Mouse (Mus musculus) forebrain, embryonic 13.5 days (tissue): Measurements from ENCODE around the gene Ncln. TPM values are rescaled to one million over a fixed set of nuclear protein-coding genes. Genes with fewer than 3 reads are reported as not detected.

Experiments
- ATAC-seq: fragments of 200-750 bp; cut with Nextera tagmentation; 2 replicates; pipeline ENCODE4 v1.8.0; 2017
- H3K27ac ChIP-seq: fragments of 300-500 bp; sonication (generic); 2 replicates; pipeline ENCODE4 v1.5.1; 2015; ENCODE audit warnings: inconsistent platforms, mild to moderate bottlenecking, moderate library complexity
- H3K27me3 ChIP-seq: fragments of 300-500 bp; sonication (generic); 2 replicates; pipeline ENCODE4 v1.6.1; 2015; ENCODE audit warnings: mild to moderate bottlenecking, inconsistent platforms
- H3K36me3 ChIP-seq: fragments of 300-500 bp; sonication (generic); 2 replicates; pipeline ENCODE4 v1.6.1; 2015; ENCODE audit warnings: mild to moderate bottlenecking, inconsistent platforms; ENCODE audit not compliant: poor library complexity, severe bottlenecking
- H3K4me1 ChIP-seq: fragments of 300-500 bp; sonication (generic); 2 replicates; pipeline ENCODE4 v1.6.1; 2015; ENCODE audit warnings: inconsistent platforms
- H3K4me2 ChIP-seq: fragments of 300-500 bp; sonication (generic); 2 replicates; pipeline ENCODE4 v1.6.1; 2015; ENCODE audit warnings: inconsistent platforms, mild to moderate bottlenecking, moderate library complexity
- H3K4me3 ChIP-seq: fragments of 300-500 bp; sonication (generic); 2 replicates; pipeline ENCODE4 v1.5.1; 2015; ENCODE audit warnings: mild to moderate bottlenecking, inconsistent platforms
- H3K9ac ChIP-seq: fragments of 300-500 bp; sonication (generic); 2 replicates; pipeline ENCODE4 v1.6.1; 2015; ENCODE audit warnings: mild to moderate bottlenecking, inconsistent platforms
- H3K9me3 ChIP-seq: fragments of 300-500 bp; sonication (generic); replicated peaks from 2 replicates; pipeline ENCODE4 v1.6.1; 2016; ENCODE audit warnings: inconsistent platforms
- WGBS: fragments of 180-500 bp; shearing (Covaris S2); methylation state at CpG from one replicate; pipeline ENCODE4 v1.1.7; 2015; 5-methylcytosine and 5-hydroxymethylcytosine counted together
- polyA plus RNA-seq: library from polyadenylated mRNA; unstranded; fragments of >200 nt; fragmentation: Nextera tagmentation; extraction: Ambion mirVana; gene quantifications from 2 replicates; pipeline ENCODE4 v1.2.1, GENCODE M21; 2015

The Ncln gene
- polyA plus RNA-seq, 1 experiment from 2014 or later, result 56.8 TPM

DNA sequence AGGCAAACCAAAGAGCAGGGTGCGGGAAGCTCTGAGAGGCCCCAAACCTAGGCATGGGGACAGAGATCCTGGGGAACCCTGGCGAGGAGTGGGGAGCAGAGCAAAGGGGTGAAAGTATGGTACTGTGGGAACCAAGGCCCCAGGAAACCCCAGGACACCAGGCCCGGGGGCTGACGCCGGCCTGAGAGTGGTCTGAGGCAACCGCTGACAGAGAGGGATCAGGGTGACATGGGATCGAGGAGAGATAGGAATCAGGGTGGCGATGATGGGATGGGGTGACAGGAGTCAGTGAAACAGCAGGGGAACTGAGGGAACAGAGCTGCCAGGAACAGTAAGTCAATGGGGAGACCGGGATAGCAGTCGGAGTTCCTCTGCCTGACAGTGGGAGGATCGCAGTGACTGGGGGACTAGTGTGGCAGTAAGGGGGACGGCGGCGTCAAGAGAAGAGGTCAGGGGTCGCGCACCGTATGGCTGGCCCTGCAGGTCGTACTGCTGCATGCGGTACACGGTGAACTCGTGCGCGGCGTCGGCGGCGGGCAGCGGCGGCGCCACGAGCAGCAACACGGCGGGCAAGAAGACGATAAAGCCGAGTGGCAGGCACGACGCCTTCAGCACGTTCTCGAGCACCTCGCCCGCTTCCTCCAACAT lies 452 bp downstream of the Ncln start:
- Histone ChIP-seq H3K36me3 (peaks cover 30% of the 10 kb centered on the region), H3K4me1 (peaks cover 28% of the 10 kb centered on the region), H3K27me3 (no peaks in the 10 kb centered on the region), H3K27ac (peak overlapping the region; percentile 60; the same call in 1 of the 2 replicates), H3K4me3 (peak overlapping the region; percentile 82), H3K9ac (peak overlapping the region; percentile 87), H3K4me2 (peak overlapping the region; percentile 100), H3K9me3 (no peaks in the 10 kb centered on the region)
- WGBS, result 2% methylated on average over 41 of the region's 41 CpGs
- ATAC-seq, result peak; percentile 28; the same call in 1 of the 2 replicates

DNA sequence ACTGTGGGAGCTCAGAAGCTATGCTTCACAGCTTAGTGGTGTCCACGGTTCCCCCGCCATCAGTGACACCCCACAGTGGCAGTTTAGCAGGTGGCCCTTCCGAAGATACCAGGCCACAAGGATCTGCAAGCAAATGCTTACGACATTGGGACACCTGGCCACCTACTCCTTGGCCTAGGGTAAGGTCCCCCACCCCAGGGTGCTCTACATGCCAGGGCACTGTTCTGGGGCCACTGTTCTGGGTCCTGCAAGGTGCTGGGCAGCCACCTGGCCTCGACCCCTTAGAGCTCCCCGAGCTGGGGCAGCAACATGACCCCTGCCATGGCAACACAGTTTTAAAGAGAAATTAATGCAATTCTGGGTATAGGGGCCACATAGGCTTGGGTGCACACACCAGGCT lies 1.0 kb downstream of the Ncln start:
- peaks cover 28% of the 10 kb centered on the region for H3K4me1 ChIP-seq
- H3K36me3 ChIP-seq, result peaks cover 36% of the 10 kb centered on the region
- WGBS, result 74% methylated on average over 6 of the region's 6 CpGs
- peak overlapping the region; percentile 100 for H3K4me2 ChIP-seq
- no peak overlapping the region for H3K27ac ChIP-seq
- no peak for ATAC-seq
- no peaks in the 10 kb centered on the region for H3K27me3 ChIP-seq
- H3K4me3 ChIP-seq, result peak overlapping the region; percentile 82
- no peaks in the 10 kb centered on the region for H3K9me3 ChIP-seq
- peak overlapping the region; percentile 87 for H3K9ac ChIP-seq

DNA sequence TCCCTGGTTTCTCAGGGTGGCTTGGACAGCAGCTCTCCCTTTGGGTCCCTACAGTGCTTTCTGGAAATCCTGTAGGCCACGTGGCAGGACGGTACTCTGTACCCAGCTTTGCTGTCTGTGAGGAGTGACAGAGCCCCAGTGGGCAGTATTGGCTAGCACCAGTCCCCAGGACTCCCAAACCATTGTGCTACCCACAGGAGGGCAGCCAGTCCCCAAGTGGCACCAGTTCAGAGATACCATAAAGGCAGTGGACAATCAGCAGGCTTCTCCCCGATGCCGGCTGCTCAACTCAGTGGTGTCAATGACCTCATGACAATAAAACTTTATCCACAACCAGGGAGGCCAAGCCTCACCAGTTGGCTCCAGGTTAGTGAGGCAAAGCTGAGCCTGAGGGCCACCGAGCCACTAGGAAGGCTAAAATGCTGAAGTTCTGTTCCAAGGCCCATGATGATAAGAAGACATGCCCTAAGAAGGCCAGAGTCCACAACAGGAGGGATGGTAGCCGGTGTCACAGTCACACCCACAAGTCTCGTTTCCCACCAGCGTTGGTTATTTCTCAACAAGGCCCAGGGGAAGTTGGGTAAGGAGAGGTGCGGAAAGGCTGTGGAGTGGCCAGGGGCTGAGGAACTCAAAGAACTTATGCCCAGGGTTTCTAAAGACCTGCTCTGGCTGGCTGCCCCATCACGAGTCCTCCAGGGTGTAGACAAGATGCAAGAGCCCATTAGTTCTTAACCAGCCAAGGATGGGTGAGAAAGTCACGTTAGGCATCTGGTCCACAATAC lies 1.7 kb downstream of the Ncln start:
- no peak overlapping the region for H3K27ac ChIP-seq
- ATAC-seq, result no peak
- H3K9ac ChIP-seq, result peak overlapping the region; percentile 87; the same call in 1 of the 2 replicates
- WGBS, result 92% methylated on average over 11 of the region's 11 CpGs
- H3K36me3 ChIP-seq, result peaks cover 43% of the 10 kb centered on the region
- H3K4me3 ChIP-seq, result peak overlapping the region; percentile 82
- H3K27me3 ChIP-seq, result no peaks in the 10 kb centered on the region
- H3K4me1 ChIP-seq, result peaks cover 28% of the 10 kb centered on the region
- H3K4me2 ChIP-seq, result peak overlapping the region; percentile 100
- no peaks in the 10 kb centered on the region for H3K9me3 ChIP-seq

DNA sequence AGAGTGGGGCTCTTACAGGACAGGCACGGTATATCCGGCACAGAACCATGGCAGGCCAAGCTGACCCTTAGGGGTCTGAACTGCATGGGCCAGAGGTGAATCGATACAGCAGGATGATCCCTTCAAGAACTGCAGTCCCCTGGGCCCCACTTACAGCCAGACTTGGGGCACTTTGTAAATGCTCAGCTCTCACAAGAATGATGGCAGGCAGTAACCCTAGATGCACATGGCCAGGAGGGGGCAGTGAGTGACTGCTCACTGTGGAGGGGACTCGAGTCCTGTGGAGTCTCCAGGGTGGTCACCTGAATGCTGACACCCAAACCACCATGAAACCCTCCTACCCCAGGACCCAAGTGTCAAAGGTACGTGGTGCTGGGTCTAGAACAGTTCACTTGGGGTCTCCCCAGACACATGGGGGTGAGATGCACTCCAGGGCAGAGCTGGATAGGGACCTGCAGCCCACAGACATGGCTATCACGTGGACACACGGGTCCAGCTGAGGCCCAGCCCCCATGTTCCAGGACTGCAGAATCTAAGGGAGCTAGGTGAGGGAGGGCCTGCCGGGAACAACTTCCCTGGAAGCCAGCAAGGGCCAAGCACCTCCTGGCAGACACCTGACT lies 2.5 kb downstream of the Ncln start:
- Histone ChIP-seq H3K9me3 (no peaks in the 10 kb centered on the region), H3K4me2 (no peak overlapping the region), H3K9ac (no peak overlapping the region), H3K4me1 (peaks cover 28% of the 10 kb centered on the region), H3K27ac (no peak overlapping the region), H3K4me3 (no peak overlapping the region), H3K27me3 (no peaks in the 10 kb centered on the region), H3K36me3 (peaks cover 50% of the 10 kb centered on the region)
- WGBS, result 83% methylated on average over 8 of the region's 8 CpGs
- ATAC-seq, result no peak

DNA sequence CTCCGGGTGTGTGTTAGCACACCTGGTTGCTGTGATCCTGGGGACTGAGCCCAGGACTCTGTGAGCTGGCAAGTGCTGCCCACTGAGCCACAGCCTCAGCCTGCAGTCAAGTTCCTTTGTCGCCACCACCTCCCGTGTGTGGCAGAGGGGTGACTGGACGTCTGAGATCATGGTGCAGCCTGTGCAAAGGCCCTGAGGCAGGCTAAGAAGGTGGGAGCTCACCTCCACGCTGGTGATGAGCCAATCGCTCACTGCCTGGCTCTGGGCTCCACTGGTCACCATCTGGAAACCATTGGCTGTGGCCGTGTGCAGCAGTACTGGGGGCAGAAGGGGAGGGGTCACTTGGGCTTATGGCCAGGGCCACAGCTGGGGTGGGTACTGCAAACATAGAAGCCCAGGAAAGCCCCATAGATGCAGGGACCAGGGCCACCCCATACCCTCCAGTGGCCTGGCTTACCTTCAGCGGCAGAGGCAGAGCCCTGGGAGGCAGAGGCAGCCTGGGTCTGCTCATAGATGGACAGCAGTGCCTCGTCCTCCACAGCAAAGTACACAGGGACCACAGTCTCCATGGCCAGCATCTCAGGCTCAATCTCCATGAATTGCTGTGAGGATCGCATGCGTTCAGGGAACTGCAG lies 3.5 kb downstream of the Ncln start:
- Histone ChIP-seq H3K4me1 (peaks cover 27% of the 10 kb centered on the region), H3K36me3 (peaks cover 60% of the 10 kb centered on the region)
- WGBS, result 91% methylated on average over 11 of the region's 11 CpGs

DNA sequence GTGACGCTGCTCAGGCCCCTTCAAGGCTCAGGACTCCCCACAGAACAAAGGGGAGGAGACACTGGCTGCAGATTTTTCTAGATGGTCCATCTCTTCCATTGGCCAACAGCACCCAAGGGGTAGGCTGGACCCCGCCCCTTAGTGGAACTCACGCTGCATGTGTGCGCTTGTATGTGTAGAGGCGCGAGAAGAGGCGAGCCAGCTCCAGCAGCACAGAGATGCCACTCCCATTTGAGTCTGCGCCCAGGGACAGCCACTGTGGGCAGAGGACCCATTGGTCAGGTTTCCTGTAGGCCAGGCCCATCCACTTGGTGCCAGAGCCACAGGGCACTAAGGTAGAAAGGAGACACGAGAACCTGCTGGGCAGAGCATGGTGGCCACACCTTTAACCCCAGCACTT lies 5.2 kb downstream of the Ncln start:
- Histone ChIP-seq H3K4me1 (peaks cover 20% of the 10 kb centered on the region), H3K27me3 (no peaks in the 10 kb centered on the region), H3K4me2 (no peak overlapping the region), H3K9me3 (no peaks in the 10 kb centered on the region), H3K4me3 (no peak overlapping the region), H3K9ac (no peak overlapping the region), H3K27ac (no peak overlapping the region), H3K36me3 (peaks cover 77% of the 10 kb centered on the region)
- 95% methylated on average over 9 of the region's 9 CpGs for WGBS
- no peak for ATAC-seq

More for the DNA sequence above, 3.5 kb downstream of the Ncln start:
- Histone ChIP-seq H3K9me3 (no peaks in the 10 kb centered on the region), H3K4me3 (no peak overlapping the region), H3K9ac (no peak overlapping the region), H3K4me2 (no peak overlapping the region), H3K27me3 (no peaks in the 10 kb centered on the region), H3K27ac (no peak overlapping the region)
- ATAC-seq, result no peak

DNA sequence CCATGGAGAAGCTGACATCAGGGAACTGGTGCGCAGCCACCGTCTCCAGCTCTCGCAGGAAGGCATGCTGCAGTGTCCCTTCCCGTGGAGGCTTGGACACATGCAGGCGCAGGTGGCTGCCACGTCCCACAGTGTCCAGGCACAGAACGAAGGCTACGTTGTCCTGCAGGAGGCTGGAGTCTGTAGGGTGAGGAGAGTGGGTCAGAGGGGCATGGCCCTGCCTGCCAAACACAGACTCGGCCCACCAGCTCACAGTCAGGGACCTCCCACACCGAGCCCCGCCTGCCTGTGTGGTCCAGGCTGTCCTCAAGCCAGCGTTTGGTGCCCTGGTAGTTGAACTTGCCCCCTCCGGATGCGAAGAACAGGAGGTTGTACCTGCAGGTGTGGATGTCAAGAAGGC lies 6.3 kb downstream of the Ncln start:
- Histone ChIP-seq H3K4me1 (peaks cover 16% of the 10 kb centered on the region), H3K4me2 (no peak overlapping the region), H3K36me3 (peaks cover 83% of the 10 kb centered on the region), H3K4me3 (no peak overlapping the region), H3K27me3 (no peaks in the 10 kb centered on the region), H3K9ac (no peak overlapping the region), H3K9me3 (no peaks in the 10 kb centered on the region), H3K27ac (no peak overlapping the region)
- WGBS, result 85% methylated on average over 14 of the region's 14 CpGs
- no peak for ATAC-seq

DNA sequence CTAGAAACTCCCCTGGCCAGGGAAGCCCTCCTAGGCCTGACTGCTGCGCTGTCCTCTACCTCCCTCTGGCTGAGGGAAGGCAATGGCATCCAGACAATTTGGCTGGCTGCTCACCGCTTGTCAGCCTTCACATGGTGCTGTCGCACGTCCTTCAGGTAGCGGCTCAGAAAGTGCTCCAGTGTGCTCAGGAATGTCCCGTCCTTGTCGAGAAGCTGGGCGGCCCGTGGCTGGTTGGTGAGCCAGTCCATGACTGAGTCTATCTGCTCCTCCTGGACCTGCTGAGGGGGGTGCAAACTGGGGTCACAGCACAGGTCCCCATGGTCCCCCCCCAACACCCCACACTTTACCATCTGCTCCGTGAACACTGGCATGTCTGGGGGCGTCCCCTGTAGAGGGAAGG lies 8.1 kb downstream of the Ncln start:
- H3K36me3 ChIP-seq, result peaks cover 76% of the 10 kb centered on the region

DNA sequence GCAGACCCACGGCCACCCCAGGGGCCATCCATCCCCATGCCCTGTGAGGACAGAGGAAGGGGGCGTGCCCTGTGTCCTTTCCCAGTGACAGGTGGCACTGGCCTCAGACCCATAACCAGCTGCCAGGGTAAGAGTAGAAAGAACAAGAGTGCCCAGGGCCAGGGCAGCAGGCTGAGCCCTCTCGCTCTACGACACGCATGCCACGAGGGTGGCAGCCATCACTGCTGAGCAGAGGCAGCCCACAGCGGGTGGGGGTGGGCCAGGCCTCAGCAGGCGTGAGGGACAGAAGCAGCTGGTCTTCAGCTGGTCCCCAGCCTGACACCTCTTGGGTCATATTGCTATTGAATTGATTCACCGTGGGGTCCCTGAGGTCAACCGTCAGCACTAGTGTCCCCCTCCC lies 9.7 kb downstream of the Ncln start:
- no peak overlapping the region for H3K4me2 ChIP-seq
- no peak overlapping the region for H3K27ac ChIP-seq
- no peaks in the 10 kb centered on the region for H3K9me3 ChIP-seq
- H3K27me3 ChIP-seq, result no peaks in the 10 kb centered on the region
- H3K9ac ChIP-seq, result no peak overlapping the region
- peaks cover 20% of the 10 kb centered on the region for H3K4me1 ChIP-seq
- WGBS, result 91% methylated on average over 10 of the region's 10 CpGs
- H3K36me3 ChIP-seq, result peaks cover 61% of the 10 kb centered on the region
- no peak for ATAC-seq
- H3K4me3 ChIP-seq, result no peak overlapping the region

More for the DNA sequence above, 8.1 kb downstream of the Ncln start:
- 88% methylated on average over 11 of the region's 11 CpGs for WGBS
- H3K9ac ChIP-seq, result no peak overlapping the region
- no peak for ATAC-seq
- no peaks in the 10 kb centered on the region for H3K27me3 ChIP-seq
- H3K27ac ChIP-seq, result no peak overlapping the region
- peaks cover 13% of the 10 kb centered on the region for H3K4me1 ChIP-seq
- H3K4me2 ChIP-seq, result no peak overlapping the region
- no peak overlapping the region for H3K4me3 ChIP-seq
- no peaks in the 10 kb centered on the region for H3K9me3 ChIP-seq

DNA sequence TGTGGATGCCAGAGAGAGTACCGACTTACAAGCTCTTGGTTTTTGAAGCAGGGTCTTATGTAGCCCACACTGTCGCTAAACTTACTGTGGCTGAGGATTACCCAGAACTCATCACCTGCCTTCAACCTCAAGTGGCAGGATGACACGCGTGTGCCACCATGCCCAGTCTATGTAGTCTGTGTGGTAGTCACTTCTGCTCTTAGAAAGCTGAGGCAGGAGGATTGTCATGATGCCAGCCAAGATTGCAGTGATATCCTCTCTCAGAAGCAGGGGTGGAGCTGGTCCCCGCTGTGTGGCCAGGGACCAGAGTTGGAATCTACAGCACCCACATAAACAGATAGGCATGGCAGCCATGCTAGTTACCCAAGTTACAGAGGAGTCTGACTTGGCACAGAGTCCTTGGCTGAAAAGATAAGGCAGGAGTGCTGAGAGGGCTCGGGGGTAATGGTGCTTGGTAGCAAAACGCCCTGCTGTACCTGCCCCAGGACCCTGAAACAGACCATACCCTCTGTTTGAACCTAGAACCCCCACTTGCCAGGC lies 10.6 kb downstream of the Ncln start:
- Histone ChIP-seq H3K4me1 (peaks cover 27% of the 10 kb centered on the region), H3K9ac (no peak overlapping the region), H3K27ac (peak overlapping the region; percentile 74), H3K4me2 (no peak overlapping the region), H3K4me3 (no peak overlapping the region), H3K27me3 (no peaks in the 10 kb centered on the region), H3K36me3 (peaks cover 51% of the 10 kb centered on the region), H3K9me3 (no peaks in the 10 kb centered on the region)
- WGBS, result 69% methylated on average over 7 of the region's 7 CpGs
- no peak for ATAC-seq

DNA sequence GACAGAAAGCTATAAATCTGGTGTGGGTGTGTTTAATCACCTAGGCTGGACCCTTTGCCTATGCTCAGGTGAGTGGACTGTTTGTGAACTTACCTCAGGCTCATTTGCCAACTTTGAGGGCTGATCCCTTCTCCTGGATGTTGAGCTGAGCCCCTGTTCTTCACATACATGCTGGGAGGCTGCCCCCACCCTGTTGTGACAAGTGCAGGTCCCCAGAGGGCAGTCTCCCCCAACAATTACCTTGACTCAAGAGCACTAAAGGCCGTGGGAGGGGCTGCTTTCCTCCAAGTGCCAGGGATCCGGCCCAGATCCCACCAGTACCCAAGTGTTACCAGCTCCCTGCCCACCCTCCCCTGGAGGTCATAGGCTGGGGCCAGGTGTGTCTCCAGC lies 11.1 kb downstream of the Ncln start:
- Histone ChIP-seq H3K36me3 (peaks cover 46% of the 10 kb centered on the region), H3K4me3 (no peak overlapping the region), H3K27me3 (no peaks in the 10 kb centered on the region), H3K9ac (0 out of 2 replicates have a peak overlapping the region, but pooled peaks have one; percentile 21), H3K9me3 (no peaks in the 10 kb centered on the region), H3K4me2 (0 out of 2 replicates have a peak overlapping the region, but pooled peaks have one; percentile 7), H3K27ac (peak overlapping the region; percentile 74), H3K4me1 (peaks cover 32% of the 10 kb centered on the region)
- 48% methylated on average over 2 of the region's 2 CpGs for WGBS
- no peak for ATAC-seq
